Mouse (Mus musculus): ENCODE measurements around the gene Exosc6. TPM values are rescaled to one million over a fixed set of nuclear protein-coding genes. Genes with fewer than 3 reads are reported as not detected.
A peak's percentile ranks its signal among the peaks of the same experiment; 100 is the strongest.
"Not testable (repeated sequence)": the region's sequence is repeated elsewhere in the genome, so short reads cannot be mapped to it uniquely, and the experiment has no call there.

The Exosc6 gene
- not detected in 2 replicates for polyA plus RNA-seq (2012; ENCODE audit: insufficient read depth, insufficient read length, missing spikeins)

- peak within 1 kb of the TSS; percentile 96 for H3K4me3 ChIP-seq (ENCODE audit: insufficient read depth, low read depth, low read length)
Measured at GRCm38 (mm10) chr8:111056158-111056663, at the start of gene Exosc6. Gene Exosc6 (plus strand): TSS chr8:111056339.

GRCm38 (mm10) chr8:111010230-111010991 is 45.7 kb upstream of the Exosc6 start:
- H3K4me3 ChIP-seq (ENCODE audit: insufficient read depth, low read depth, low read length); H3K27ac ChIP-seq (replicated peaks; ENCODE audit: low read depth, low read length); H3K4me1 ChIP-seq (ENCODE audit: control insufficient read depth, insufficient read depth, insufficient read length, low read length): not testable (repeated sequence)

More at GRCm38 (mm10) chr8:111056158-111056663, at the start of gene Exosc6:
- Histone ChIP-seq H3K27ac (replicated peaks; ENCODE audit: low read depth, low read length) (peak within 1 kb of the TSS; percentile 64; the same call in 1 of the 2 replicates), H3K4me1 (ENCODE audit: control insufficient read depth, insufficient read depth, insufficient read length, low read length) (0 out of 2 replicates have a peak, but pooled peaks cover 3% of the 10 kb centered on the region)

GRCm38 (mm10) chr8:111026609-111027008 is 29.5 kb upstream of the Exosc6 start:
- H3K4me3 ChIP-seq (ENCODE audit: insufficient read depth, low read depth, low read length); H3K27ac ChIP-seq (replicated peaks; ENCODE audit: low read depth, low read length); H3K4me1 ChIP-seq (ENCODE audit: control insufficient read depth, insufficient read depth, insufficient read length, low read length): not testable (repeated sequence)

GRCm38 (mm10) chr8:111027391-111027937 is 28.7 kb upstream of the Exosc6 start:
- peak overlapping the region; percentile 75 for H3K4me3 ChIP-seq (ENCODE audit: insufficient read depth, low read depth, low read length)
- H3K4me1 ChIP-seq (ENCODE audit: control insufficient read depth, insufficient read depth, insufficient read length, low read length), result no peaks in the 10 kb centered on the region
- peak overlapping the region; percentile 56 for H3K27ac ChIP-seq (replicated peaks; ENCODE audit: low read depth, low read length)

GRCm38 (mm10) chr8:111029589-111029988 is 26.6 kb upstream of the Exosc6 start:
- no peak overlapping the region for H3K27ac ChIP-seq (replicated peaks; ENCODE audit: low read depth, low read length)
- H3K4me1 ChIP-seq (ENCODE audit: control insufficient read depth, insufficient read depth, insufficient read length, low read length), result no peaks in the 10 kb centered on the region
- H3K4me3 ChIP-seq (ENCODE audit: insufficient read depth, low read depth, low read length), result no peak overlapping the region

GRCm38 (mm10) chr8:111030045-111030444 is 26.1 kb upstream of the Exosc6 start:
- no peak overlapping the region for H3K27ac ChIP-seq (replicated peaks; ENCODE audit: low read depth, low read length)
- no peaks in the 10 kb centered on the region for H3K4me1 ChIP-seq (ENCODE audit: control insufficient read depth, insufficient read depth, insufficient read length, low read length)
- no peak overlapping the region for H3K4me3 ChIP-seq (ENCODE audit: insufficient read depth, low read depth, low read length)

GRCm38 (mm10) chr8:111031572-111031971 is 24.6 kb upstream of the Exosc6 start, which contains the start of gene Ddx19b:
Gene Ddx19b (minus strand): TSS chr8:111031751.
- no peak within 1 kb of the TSS for H3K4me3 ChIP-seq (ENCODE audit: insufficient read depth, low read depth, low read length)
- no peaks in the 10 kb centered on the region for H3K4me1 ChIP-seq (ENCODE audit: control insufficient read depth, insufficient read depth, insufficient read length, low read length)
- H3K27ac ChIP-seq (replicated peaks; ENCODE audit: low read depth, low read length), result no peak within 1 kb of the TSS

GRCm38 (mm10) chr8:111032916-111033315 is 23.2 kb upstream of the Exosc6 start, which contains the start of gene Aars:
Gene Aars (plus strand): TSS chr8:111033144.
- peak within 1 kb of the TSS; percentile 76 for H3K27ac ChIP-seq (replicated peaks; ENCODE audit: low read depth, low read length)
- H3K4me1 ChIP-seq (ENCODE audit: control insufficient read depth, insufficient read depth, insufficient read length, low read length), result no peaks in the 10 kb centered on the region
- H3K4me3 ChIP-seq (ENCODE audit: insufficient read depth, low read depth, low read length), result peak within 1 kb of the TSS; percentile 74

- peak overlapping the region; percentile 76 for H3K27ac ChIP-seq (replicated peaks; ENCODE audit: low read depth, low read length)
- H3K4me3 ChIP-seq (ENCODE audit: insufficient read depth, low read depth, low read length), result peak overlapping the region; percentile 74
- no peaks in the 10 kb centered on the region for H3K4me1 ChIP-seq (ENCODE audit: control insufficient read depth, insufficient read depth, insufficient read length, low read length)
Measured at GRCm38 (mm10) chr8:111033482-111034215, 22.5 kb upstream of the Exosc6 start.

- no peaks in the 10 kb centered on the region for H3K4me1 ChIP-seq (ENCODE audit: control insufficient read depth, insufficient read depth, insufficient read length, low read length)
- H3K4me3 ChIP-seq (ENCODE audit: insufficient read depth, low read depth, low read length), result peak overlapping the region; percentile 74
- peak overlapping the region; percentile 76 for H3K27ac ChIP-seq (replicated peaks; ENCODE audit: low read depth, low read length)
Measured at GRCm38 (mm10) chr8:111034276-111034675, 21.9 kb upstream of the Exosc6 start.

GRCm38 (mm10) chr8:111036591-111036990 is 19.5 kb upstream of the Exosc6 start:
- no peaks in the 10 kb centered on the region for H3K4me1 ChIP-seq (ENCODE audit: control insufficient read depth, insufficient read depth, insufficient read length, low read length)
- H3K27ac ChIP-seq (replicated peaks; ENCODE audit: low read depth, low read length), result no peak overlapping the region
- H3K4me3 ChIP-seq (ENCODE audit: insufficient read depth, low read depth, low read length), result no peak overlapping the region

GRCm38 (mm10) chr8:111042546-111042945 is 13.6 kb upstream of the Exosc6 start:
- no peak overlapping the region for H3K27ac ChIP-seq (replicated peaks; ENCODE audit: low read depth, low read length)
- no peak overlapping the region for H3K4me3 ChIP-seq (ENCODE audit: insufficient read depth, low read depth, low read length)
- no peaks in the 10 kb centered on the region for H3K4me1 ChIP-seq (ENCODE audit: control insufficient read depth, insufficient read depth, insufficient read length, low read length)

- no peak overlapping the region for H3K4me3 ChIP-seq (ENCODE audit: insufficient read depth, low read depth, low read length)
- no peak overlapping the region for H3K27ac ChIP-seq (replicated peaks; ENCODE audit: low read depth, low read length)
- no peaks in the 10 kb centered on the region for H3K4me1 ChIP-seq (ENCODE audit: control insufficient read depth, insufficient read depth, insufficient read length, low read length)
Measured at GRCm38 (mm10) chr8:111044003-111044734, 12.0 kb upstream of the Exosc6 start.

GRCm38 (mm10) chr8:111048694-111049093 is 7.4 kb upstream of the Exosc6 start:
- Histone ChIP-seq H3K4me3 (ENCODE audit: insufficient read depth, low read depth, low read length) (no peak overlapping the region), H3K4me1 (ENCODE audit: control insufficient read depth, insufficient read depth, insufficient read length, low read length) (no peaks in the 10 kb centered on the region), H3K27ac (replicated peaks; ENCODE audit: low read depth, low read length) (no peak overlapping the region)
